Mouse (Mus musculus): ENCODE data around the gene Prkar2b. TPM values are rescaled to one million over a fixed set of nuclear protein-coding genes. Genes with fewer than 3 reads are reported as not detected.

Gene Prkar2b
- polyA plus RNA-seq, 1 experiment = 945 TPM

- no peak overlapping the region for H3K4me3 ChIP-seq (ENCODE audit: insufficient read depth, low read depth, low read length)
- H3K4me1 ChIP-seq (ENCODE audit: control insufficient read depth, insufficient read depth, insufficient read length, low read length) = no peaks in the 10 kb centered on the region
- H3K27ac ChIP-seq (replicated peaks; ENCODE audit: low read depth, low read length) = no peak overlapping the region
Observed at GRCm38 (mm10) chr12:32084601-32085000, 23.5 kb upstream of the Prkar2b start.

GRCm38 (mm10) chr12:32080692-32081091 lies 19.6 kb upstream of the Prkar2b start:
- no peak overlapping the region for H3K4me3 ChIP-seq (ENCODE audit: insufficient read depth, low read depth, low read length)
- peaks cover 3% of the 10 kb centered on the region; the same call in 1 of the 2 replicates for H3K4me1 ChIP-seq (ENCODE audit: control insufficient read depth, insufficient read depth, insufficient read length, low read length)
- no peak overlapping the region for H3K27ac ChIP-seq (replicated peaks; ENCODE audit: low read depth, low read length)

DNA sequence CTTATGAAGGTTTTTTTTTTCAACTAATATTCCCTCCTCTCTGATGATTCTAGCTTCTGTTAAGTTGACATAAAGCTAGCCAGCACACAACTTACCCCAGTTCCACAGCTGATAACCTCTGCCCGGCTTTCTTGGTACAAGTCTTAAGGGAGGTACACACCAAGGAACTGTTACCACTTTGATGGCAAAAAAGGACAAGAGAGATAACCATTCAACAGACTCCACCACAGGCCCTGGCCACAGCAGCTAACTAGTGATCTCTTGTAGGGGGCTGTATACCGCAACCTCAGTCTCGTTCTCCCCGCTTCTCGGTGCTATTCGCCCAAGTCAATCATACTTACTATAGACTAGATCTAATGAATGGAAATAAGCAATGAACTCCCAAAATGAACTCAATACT lies 16.3 kb upstream of the Prkar2b start:
- Histone ChIP-seq H3K27ac (replicated peaks; ENCODE audit: low read depth, low read length) (peak overlapping the region; percentile 98), H3K4me3 (ENCODE audit: insufficient read depth, low read depth, low read length) (no peak overlapping the region), H3K4me1 (ENCODE audit: control insufficient read depth, insufficient read depth, insufficient read length, low read length) (peaks cover 3% of the 10 kb centered on the region; the same call in 1 of the 2 replicates)

DNA sequence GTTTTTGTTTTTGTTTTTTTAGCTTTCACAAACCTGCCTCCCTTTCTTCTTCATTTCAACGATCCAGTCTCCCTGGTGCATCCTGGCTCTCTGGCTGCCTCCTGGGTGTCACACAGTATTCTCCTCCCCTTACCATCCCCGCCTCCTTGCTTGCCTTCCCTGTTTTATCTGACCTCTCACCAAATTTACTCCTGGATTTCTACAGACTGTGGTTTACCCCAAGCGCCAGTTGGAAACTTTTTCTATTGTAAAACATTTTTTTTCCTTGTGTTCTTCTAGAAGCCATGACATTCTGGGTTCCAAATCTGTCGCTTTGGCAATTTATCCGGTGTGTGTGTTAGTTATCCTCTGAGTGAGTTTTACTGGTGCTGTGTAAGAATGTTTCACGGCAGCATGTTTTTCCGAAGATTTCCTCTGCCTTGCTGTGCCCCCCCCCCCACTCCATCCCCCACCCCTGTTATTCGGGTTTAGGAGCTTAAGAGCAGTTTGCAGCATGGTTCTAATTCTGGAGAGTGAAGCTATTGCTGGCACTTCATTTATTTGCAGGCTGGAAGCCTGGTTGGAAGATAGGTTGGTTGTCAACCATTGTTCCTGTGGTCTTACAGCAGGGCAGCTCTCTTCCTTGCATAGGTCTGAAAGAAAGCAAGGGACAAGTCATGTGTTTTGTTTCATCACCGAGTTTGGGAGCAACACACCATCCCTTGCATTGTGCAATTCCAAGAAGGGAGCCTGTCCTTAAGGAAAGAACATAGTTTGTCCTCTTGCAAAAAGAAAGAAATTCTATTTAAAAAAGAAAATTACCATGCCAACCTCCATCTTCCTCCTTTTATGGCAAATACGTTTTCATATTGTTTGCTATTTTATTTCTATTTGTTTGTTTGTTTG lies 15.0 kb upstream of the Prkar2b start:
- Histone ChIP-seq H3K4me1 (ENCODE audit: control insufficient read depth, insufficient read depth, insufficient read length, low read length) (peaks cover 3% of the 10 kb centered on the region; the same call in 1 of the 2 replicates), H3K4me3 (ENCODE audit: insufficient read depth, low read depth, low read length) (0 out of 2 replicates have a peak overlapping the region, but pooled peaks have one; percentile 16)

DNA sequence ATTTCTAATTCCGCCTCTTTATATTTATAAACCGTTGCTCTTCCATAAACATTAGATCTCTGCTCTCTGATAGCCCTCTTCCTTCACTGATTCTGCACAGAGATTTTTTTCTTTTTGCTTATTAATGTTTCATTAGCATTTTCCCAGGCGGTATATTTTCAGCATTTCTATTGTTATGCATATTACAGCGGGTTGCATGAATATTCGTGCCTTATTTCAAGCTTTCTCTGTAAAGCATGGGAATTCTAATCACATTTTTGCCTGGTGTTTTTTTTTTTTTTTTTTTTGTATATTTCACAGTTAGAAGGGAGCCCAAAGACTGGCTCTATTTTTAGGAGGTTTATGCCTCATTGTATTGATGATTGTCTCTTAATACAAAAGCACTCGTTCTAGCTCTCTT lies 13.2 kb upstream of the Prkar2b start:
- no peak overlapping the region for H3K27ac ChIP-seq (replicated peaks; ENCODE audit: low read depth, low read length)

More for the DNA sequence above, 15.0 kb upstream of the Prkar2b start:
- peak overlapping the region; percentile 98 for H3K27ac ChIP-seq (replicated peaks; ENCODE audit: low read depth, low read length)

DNA sequence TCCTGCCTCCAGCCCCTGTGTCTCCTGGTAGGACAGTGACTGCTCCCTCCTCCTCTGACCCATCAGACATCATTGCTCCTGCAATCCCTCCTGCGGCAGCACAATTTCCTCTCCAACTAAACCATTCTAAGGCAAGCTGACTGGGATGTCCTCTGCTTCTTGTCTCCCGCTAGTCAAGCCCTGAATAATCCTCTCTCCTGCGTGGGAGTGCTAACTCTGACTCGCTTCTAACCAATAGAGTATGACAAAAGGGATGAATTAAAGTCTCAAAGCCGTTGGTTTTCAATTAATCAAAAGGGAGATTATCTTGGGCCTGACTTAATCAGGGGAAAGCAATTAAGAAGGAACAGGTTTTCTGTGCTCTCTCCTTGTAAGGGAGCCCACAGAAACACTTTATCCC lies 4.9 kb upstream of the Prkar2b start:
- H3K4me3 ChIP-seq (ENCODE audit: insufficient read depth, low read depth, low read length) = no peak overlapping the region
- no peak overlapping the region for H3K27ac ChIP-seq (replicated peaks; ENCODE audit: low read depth, low read length)
- H3K4me1 ChIP-seq (ENCODE audit: control insufficient read depth, insufficient read depth, insufficient read length, low read length) = no peaks in the 10 kb centered on the region

More for the DNA sequence above, 13.2 kb upstream of the Prkar2b start:
- H3K4me1 ChIP-seq (ENCODE audit: control insufficient read depth, insufficient read depth, insufficient read length, low read length) = peaks cover 3% of the 10 kb centered on the region; the same call in 1 of the 2 replicates
- no peak overlapping the region for H3K4me3 ChIP-seq (ENCODE audit: insufficient read depth, low read depth, low read length)

DNA sequence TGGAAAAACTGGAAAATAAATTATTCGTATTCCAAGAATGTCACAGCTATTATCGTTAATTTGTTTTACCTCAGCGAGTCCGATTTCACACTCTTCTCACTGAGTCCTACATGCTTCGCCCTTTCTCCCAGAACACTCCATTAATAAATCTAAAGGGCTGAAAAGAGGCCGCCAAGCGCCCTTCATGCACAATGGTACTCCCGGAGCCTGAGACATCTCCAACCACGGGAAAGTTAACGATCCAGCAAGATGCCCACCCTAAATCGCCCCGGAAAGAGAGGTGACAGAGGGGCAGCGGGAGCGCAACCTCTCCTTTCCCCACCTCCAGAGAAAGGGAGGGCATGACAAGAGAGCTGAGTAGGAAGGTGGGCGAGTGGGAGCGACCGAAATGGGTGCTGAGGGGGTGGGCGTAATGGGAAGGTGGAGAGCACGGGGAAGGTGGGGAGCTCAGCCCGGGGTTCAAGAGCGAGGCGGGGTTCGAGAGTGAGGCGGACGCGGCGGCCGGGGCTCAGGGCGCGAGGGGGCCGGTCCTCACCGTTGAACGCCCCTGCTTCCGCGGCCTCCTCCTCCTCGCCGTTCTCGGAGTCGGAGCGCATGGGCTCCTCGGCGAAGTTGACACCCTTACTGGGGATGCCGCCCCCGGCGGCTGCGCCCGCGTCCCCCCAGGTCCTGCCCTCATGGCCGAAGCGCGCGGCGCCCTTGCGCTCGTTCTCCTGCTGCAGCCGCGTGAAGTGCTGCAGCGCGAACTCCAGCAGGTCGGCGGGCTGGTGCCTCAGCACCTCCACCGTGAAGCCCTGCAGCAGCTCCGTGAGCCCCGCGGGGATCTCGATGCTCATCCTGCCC lies 628 bp downstream of the Prkar2b start:
- H3K4me3 ChIP-seq (ENCODE audit: insufficient read depth, low read depth, low read length) = peak overlapping the region; percentile 95
- H3K4me1 ChIP-seq (ENCODE audit: control insufficient read depth, insufficient read depth, insufficient read length, low read length) = no peaks in the 10 kb centered on the region
- H3K27ac ChIP-seq (replicated peaks; ENCODE audit: low read depth, low read length) = peak overlapping the region; percentile 100

DNA sequence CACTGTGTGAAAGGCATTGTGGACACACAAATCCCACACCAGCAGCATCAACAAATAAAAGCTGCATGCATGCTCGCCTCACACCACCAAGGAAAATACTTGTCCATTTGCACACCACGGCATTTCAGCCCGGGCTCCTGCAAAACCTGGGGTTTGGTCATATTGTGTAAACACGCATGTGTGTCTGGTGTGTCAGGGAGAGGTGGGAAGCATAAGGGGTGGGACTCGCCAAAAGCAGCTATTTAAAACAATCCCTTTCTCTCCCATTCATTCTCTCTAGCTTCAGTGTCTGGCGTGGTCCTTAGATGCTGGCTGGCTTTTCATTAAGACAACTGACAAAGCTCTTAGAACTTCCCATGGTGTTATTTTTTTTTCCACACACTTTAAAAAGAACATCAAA lies 1.4 kb downstream of the Prkar2b start:
- peak overlapping the region; percentile 97 for H3K27ac ChIP-seq (replicated peaks; ENCODE audit: low read depth, low read length)
- H3K4me3 ChIP-seq (ENCODE audit: insufficient read depth, low read depth, low read length) = peak overlapping the region; percentile 57

DNA sequence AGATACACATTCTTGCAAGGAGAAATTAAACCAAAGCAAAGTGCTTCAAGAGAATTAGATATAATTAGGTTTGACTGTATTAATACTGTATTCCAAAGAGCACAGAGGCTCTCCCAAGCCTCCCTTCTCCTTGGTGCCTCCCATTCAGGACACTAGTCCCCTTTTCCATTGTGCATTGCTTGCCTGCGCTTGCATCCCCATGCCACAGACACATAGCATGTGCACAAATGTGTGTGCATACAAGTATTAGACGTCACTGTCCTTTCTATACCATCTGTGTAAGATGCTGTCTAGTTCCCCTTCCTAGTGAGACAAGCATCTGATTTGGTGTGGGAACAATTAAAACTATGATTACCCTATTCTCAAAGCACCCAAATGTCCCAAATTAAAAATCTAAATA lies 2.0 kb downstream of the Prkar2b start:
- Histone ChIP-seq H3K4me1 (ENCODE audit: control insufficient read depth, insufficient read depth, insufficient read length, low read length) (no peaks in the 10 kb centered on the region), H3K27ac (replicated peaks; ENCODE audit: low read depth, low read length) (peak overlapping the region; percentile 97), H3K4me3 (ENCODE audit: insufficient read depth, low read depth, low read length) (peak overlapping the region; percentile 57)

More for the DNA sequence above, 1.4 kb downstream of the Prkar2b start:
- H3K4me1 ChIP-seq (ENCODE audit: control insufficient read depth, insufficient read depth, insufficient read length, low read length) = no peaks in the 10 kb centered on the region

DNA sequence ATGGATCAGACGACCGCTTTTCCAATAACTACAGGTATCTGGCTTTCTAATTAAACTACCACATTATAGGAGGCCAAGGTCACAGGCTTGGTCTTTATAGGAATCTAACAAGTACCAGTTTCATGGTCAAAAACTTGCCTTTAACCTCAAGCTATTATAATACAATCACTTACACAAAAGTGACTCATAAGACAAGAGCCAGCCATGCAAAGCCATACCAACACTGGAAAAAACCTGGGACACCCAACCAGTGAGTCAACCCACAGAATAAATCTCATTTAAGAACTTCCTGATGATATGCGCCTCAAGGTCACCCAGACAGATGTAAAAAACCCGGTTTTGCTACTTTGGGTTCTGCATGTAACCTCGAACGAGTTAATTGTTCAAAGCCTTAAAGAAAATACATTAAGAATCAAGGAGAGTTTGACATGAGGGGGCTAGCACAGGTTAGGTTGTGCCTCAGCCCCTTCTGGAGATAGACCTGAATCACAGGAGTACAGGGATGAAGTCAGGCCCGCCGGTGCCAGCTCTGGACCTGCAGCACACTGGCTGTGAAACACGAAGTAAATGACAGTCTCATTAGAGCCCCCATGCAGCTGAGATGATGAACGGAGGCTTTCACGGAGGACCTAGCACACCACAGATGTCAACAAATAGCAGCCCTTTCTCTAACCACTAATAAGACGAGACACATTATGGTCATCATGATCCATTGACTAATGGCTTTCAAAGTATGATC lies 3.5 kb downstream of the Prkar2b start:
- no peaks in the 10 kb centered on the region for H3K4me1 ChIP-seq (ENCODE audit: control insufficient read depth, insufficient read depth, insufficient read length, low read length)
- peak overlapping the region; percentile 52 for H3K4me3 ChIP-seq (ENCODE audit: insufficient read depth, low read depth, low read length)
- H3K27ac ChIP-seq (replicated peaks; ENCODE audit: low read depth, low read length) = peak overlapping the region; percentile 97

GRCm38 (mm10) chr12:32055797-32056196 lies 5.3 kb downstream of the Prkar2b start:
- Histone ChIP-seq H3K4me3 (ENCODE audit: insufficient read depth, low read depth, low read length) (peak overlapping the region; percentile 55), H3K27ac (replicated peaks; ENCODE audit: low read depth, low read length) (peak overlapping the region; percentile 90), H3K4me1 (ENCODE audit: control insufficient read depth, insufficient read depth, insufficient read length, low read length) (peaks cover 3% of the 10 kb centered on the region; the same call in 1 of the 2 replicates)

- peaks cover 3% of the 10 kb centered on the region; the same call in 1 of the 2 replicates for H3K4me1 ChIP-seq (ENCODE audit: control insufficient read depth, insufficient read depth, insufficient read length, low read length)
- H3K4me3 ChIP-seq (ENCODE audit: insufficient read depth, low read depth, low read length) = peak overlapping the region; percentile 30
Observed at GRCm38 (mm10) chr12:32054476-32055166, 6.5 kb downstream of the Prkar2b start.

GRCm38 (mm10) chr12:32053637-32054366 lies 7.3 kb downstream of the Prkar2b start:
- Histone ChIP-seq H3K27ac (replicated peaks; ENCODE audit: low read depth, low read length) (peak overlapping the region; percentile 95), H3K4me3 (ENCODE audit: insufficient read depth, low read depth, low read length) (peak overlapping the region; percentile 38)

More at GRCm38 (mm10) chr12:32054476-32055166, 6.5 kb downstream of the Prkar2b start:
- H3K27ac ChIP-seq (replicated peaks; ENCODE audit: low read depth, low read length) = peak overlapping the region; percentile 87

More at GRCm38 (mm10) chr12:32053637-32054366, 7.3 kb downstream of the Prkar2b start:
- peaks cover 3% of the 10 kb centered on the region; the same call in 1 of the 2 replicates for H3K4me1 ChIP-seq (ENCODE audit: control insufficient read depth, insufficient read depth, insufficient read length, low read length)

Data from brown adipose tissue, adult 24 weeks (tissue).